In the genomic region with DNA sequence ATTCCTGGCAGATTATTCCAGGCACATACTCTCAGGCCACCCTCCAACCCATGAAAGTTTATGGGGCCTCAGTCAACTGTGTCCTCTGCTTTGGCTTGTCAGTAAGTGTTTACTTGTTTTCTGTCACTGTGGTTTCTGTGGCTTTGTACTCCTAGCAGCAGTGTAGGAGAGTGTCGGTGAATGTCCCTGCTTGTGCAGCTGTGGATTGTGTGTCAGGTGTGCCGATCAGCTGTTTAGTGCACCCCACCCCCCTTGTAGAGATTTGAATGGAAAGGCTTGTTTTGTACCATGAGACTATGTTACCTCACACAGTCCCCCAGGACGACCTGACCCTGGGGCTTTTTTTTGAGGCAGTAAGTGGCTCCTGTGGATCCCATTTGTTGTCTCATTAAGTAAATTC, we compare ENCODE assay signal across 13 mouse cellular contexts. TPM values are rescaled to one million over a fixed set of nuclear protein-coding genes. Genes with fewer than 3 reads are reported as not detected.
DNase-seq lines count a peak whose midpoint lies in the region; ATAC-seq and TF ChIP-seq lines count a peak whose summit lies in the region.
"Had no signal": no experiment of that assay in that cellular context is flagged by ENCODE, and none has a peak within 500 bp of the region (broad histone marks: within the 10 kb centered on the region; RNA-seq: fewer than 3 reads in every experiment).

No protein-coding gene starts in this region.

- in situ Hi-C loops in CH12.LX (cut with MboI; ENCODE audit: low pct_ligation_motif_present, low pct_unique_long_range_greater_than_20kb, low sequenced_read_pairs) = no loop called here

- dilution Hi-C loops in CH12.LX (cut with MboI; ENCODE audit: extremely low pct_ligation_motif_present, extremely low pct_unique_long_range_greater_than_20kb, low sequenced_read_pairs) = no loop called here

- TF ChIP-seq EP300 in CH12.LX (IDR thresholded peaks at IDR 0.05; ENCODE audit: low read length) = peak; percentile 82

- H3K9ac ChIP-seq in CH12.LX (ENCODE audit: insufficient read depth, low read depth) = peak overlapping the region; percentile 44; the same call in 1 of the 2 replicates
- peak overlapping the region; percentile 18 for H3K9ac ChIP-seq in liver, embryonic 12.5 days

- TF ChIP-seq RAD21 in CH12.LX (IDR thresholded peaks at IDR 0.05; ENCODE audit: low read depth, low read length) = no peak

- peaks cover 59% of the 10 kb centered on the region for H3K4me1 ChIP-seq in kidney, adult 2 months (ENCODE audit: control insufficient read depth, insufficient read depth, low read length)
- peaks cover 45 to 99% of the 10 kb centered on the region in 2 experiments for H3K4me1 ChIP-seq in CH12.LX (ENCODE audit: control insufficient read depth in 1 of 2, insufficient read depth in 2 of 2)
- H3K4me1 ChIP-seq in liver, embryonic 12.5 days = peaks cover 96% of the 10 kb centered on the region
- peaks cover 26% of the 10 kb centered on the region for H3K4me1 ChIP-seq in thymus, adult 2 months (replicated peaks; ENCODE audit: control insufficient read depth, insufficient read depth, low read length)

- DNase-seq in kidney, adult 2 months = no peak
- no peak for DNase-seq in kidney, adult 18-20 months
- DNase-seq in CH12.LX (ENCODE audit: extremely low read depth) = peak; percentile 84
- DNase-seq in thymus, adult 2 months = peak; percentile 67
- no peak for DNase-seq in frontal cortex, adult 2 months (ENCODE audit: extremely low spot score in 1 of 2, low spot score in 1 of 2)
- no peak for DNase-seq in retina, postnatal 1 day
- DNase-seq in cerebellum, adult 8-10 months = no peak
- DNase-seq: adrenal gland, postnatal 14 days; cerebellum, postnatal 25 days; heart, postnatal 36 days; layer of hippocampus, postnatal 36 days; lung, postnatal 10 days had no signal

- TF ChIP-seq CTCF in kidney, adult 2 months (conservative IDR thresholded peaks at IDR 0.05; ENCODE audit: insufficient read depth, insufficient read length, low read depth, low read length) = no peak
- TF ChIP-seq CTCF in CH12.LX (conservative IDR thresholded peaks at IDR 0.05 in 1 of 2, IDR thresholded peaks at IDR 0.05 in 1 of 2; ENCODE audit: low read depth in 2 of 2, low read length in 2 of 2) = no peak
- no peak for TF ChIP-seq CTCF in thymus, adult 2 months (IDR thresholded peaks at IDR 0.05; ENCODE audit: borderline replicate concordance, control insufficient read depth, extremely low read depth, insufficient read depth, low read length, poor library complexity)

- 20% methylated on average over 3 of the region's 3 CpGs for WGBS in kidney, adult 2 months
- WGBS in liver, embryonic 12.5 days (ENCODE audit: insufficient replicate concordance) = 29% methylated on average over 3 of the region's 3 CpGs
- WGBS in thymus, adult 2 months = 0% methylated on average over 3 of the region's 3 CpGs

- H3K9me3 ChIP-seq in CH12.LX (replicated peaks; ENCODE audit: low read length) = no peaks in the 10 kb centered on the region
- no peaks in the 10 kb centered on the region for H3K9me3 ChIP-seq in liver, embryonic 12.5 days (replicated peaks)

- H3K79me2 ChIP-seq in CH12.LX (replicated peaks; ENCODE audit: control insufficient read depth, extremely low read depth, insufficient read depth, poor library complexity, severe bottlenecking) = peaks cover 70% of the 10 kb centered on the region

- no peak for ATAC-seq in liver, embryonic 12.5 days

- TF ChIP-seq POLR2A in kidney, adult 2 months (IDR thresholded peaks at IDR 0.05; ENCODE audit: low read depth, low read length) = no peak
- TF ChIP-seq POLR2A in CH12.LX (IDR thresholded peaks at IDR 0.05; ENCODE audit: low read depth, low read length) = no peak
- TF ChIP-seq POLR2A in thymus, adult 2 months (IDR thresholded peaks at IDR 0.05; ENCODE audit: control insufficient read depth, extremely low read depth, insufficient read depth, low read length, poor library complexity) = no peak

- no peaks in the 10 kb centered on the region for H3K27me3 ChIP-seq in kidney, adult 2 months (replicated peaks; ENCODE audit: control insufficient read depth, insufficient read depth, low read length)
- no peaks in the 10 kb centered on the region for H3K27me3 ChIP-seq in CH12.LX (replicated peaks)
- H3K27me3 ChIP-seq in liver, embryonic 12.5 days (replicated peaks) = no peaks in the 10 kb centered on the region
- H3K27me3 ChIP-seq in thymus, adult 2 months (ENCODE audit: control insufficient read depth, insufficient read depth, low read length) = no peaks in the 10 kb centered on the region

- no peak overlapping the region for H3K4me3 ChIP-seq in kidney, adult 2 months (ENCODE audit: insufficient read depth, low read depth, low read length)
- no peak overlapping the region for H3K4me3 ChIP-seq in CH12.LX (replicated peaks in 1 of 3; ENCODE audit: low read depth in 2 of 3, low read length in 2 of 3, poor library complexity in 1 of 3)
- H3K4me3 ChIP-seq in liver, embryonic 12.5 days = no peak overlapping the region
- H3K4me3 ChIP-seq in thymus, adult 2 months (ENCODE audit: control insufficient read depth, insufficient read depth, low read length) = no peak overlapping the region

- H3K27ac ChIP-seq in kidney, adult 2 months (ENCODE audit: insufficient read depth, low read depth, low read length) = peak overlapping the region; percentile 63; the same call in 1 of the 2 replicates
- H3K27ac ChIP-seq in CH12.LX (ENCODE audit: insufficient read depth, low read depth) = peak overlapping the region; percentile 38; the same call in 1 of the 2 replicates
- H3K27ac ChIP-seq in liver, embryonic 12.5 days = peak overlapping the region; percentile 77
- peak overlapping the region; percentile 49; the same call in 1 of the 2 replicates for H3K27ac ChIP-seq in thymus, adult 2 months (ENCODE audit: control insufficient read depth, insufficient read depth, low read length)

- H3K36me3 ChIP-seq in kidney, adult 2 months (ENCODE audit: control insufficient read depth, insufficient read depth, low read length) = peaks cover 2% of the 10 kb centered on the region; the same call in 1 of the 2 replicates
- peaks cover 21 to 41% of the 10 kb centered on the region in 2 experiments for H3K36me3 ChIP-seq in CH12.LX (replicated peaks in 1 of 2; ENCODE audit: control insufficient read depth in 1 of 2, insufficient read depth in 1 of 2, low read length in 1 of 2)
- H3K36me3 ChIP-seq in liver, embryonic 12.5 days = peaks cover 34% of the 10 kb centered on the region
- H3K36me3 ChIP-seq in thymus, adult 2 months (ENCODE audit: control insufficient read depth, insufficient read depth, low read length) = peaks cover 18% of the 10 kb centered on the region

- peak overlapping the region; percentile 86; the same call in 1 of the 2 replicates for H3K4me2 ChIP-seq in CH12.LX (ENCODE audit: insufficient read depth, low read depth, poor library complexity, severe bottlenecking)
- H3K4me2 ChIP-seq in liver, embryonic 12.5 days = peak overlapping the region; percentile 33

TF ChIP-seq in CH12.LX, 34 proteins besides CTCF, POLR2A, EP300 and RAD21 (continues in another document):
- peak; percentile 88 for TF ChIP-seq MEF2A (IDR thresholded peaks at IDR 0.05; ENCODE audit: borderline replicate concordance, low read depth, low read length)
- TF ChIP-seq JUN (IDR thresholded peaks at IDR 0.05; ENCODE audit: insufficient read depth, low read depth, low read length) = no peak
- TF ChIP-seq CHD2 (IDR thresholded peaks at IDR 0.05; ENCODE audit: low read length) = peak; percentile 85
- TF ChIP-seq MAFK (IDR thresholded peaks at IDR 0.05; ENCODE audit: insufficient replicate concordance, low read length) = peak; percentile 72
- no peak for TF ChIP-seq ZC3H11A (IDR thresholded peaks at IDR 0.05; ENCODE audit: low read depth, low read length)
- TF ChIP-seq HCFC1 (IDR thresholded peaks at IDR 0.05; ENCODE audit: low read depth, low read length) = peak; percentile 42
- TF ChIP-seq TCF12 (IDR thresholded peaks at IDR 0.05; ENCODE audit: low read depth, low read length) = peak; percentile 98
- TF ChIP-seq POLR2AphosphoS2 (IDR thresholded peaks at IDR 0.05; ENCODE audit: low read depth, low read length) = no peak
- TF ChIP-seq BHLHE40 (IDR thresholded peaks at IDR 0.05; ENCODE audit: low read depth, low read length) = peak; percentile 98
- TF ChIP-seq NRF1 (IDR thresholded peaks at IDR 0.05; ENCODE audit: low read depth, low read length) = no peak
- peak; percentile 65 for TF ChIP-seq MAX (IDR thresholded peaks at IDR 0.05; ENCODE audit: low read length)
- TF ChIP-seq MXI1 (IDR thresholded peaks at IDR 0.05; ENCODE audit: low read depth, low read length) = peak; percentile 82
- peak; percentile 86 for TF ChIP-seq IRF4 (IDR thresholded peaks at IDR 0.05; ENCODE audit: low read depth, low read length)
- TF ChIP-seq ZNF384 (IDR thresholded peaks at IDR 0.05; ENCODE audit: low read depth, low read length) = peak; percentile 76
- peak; percentile 52; the same call in 1 of the 2 replicates for TF ChIP-seq JUND (conservative IDR thresholded peaks at IDR 0.05; ENCODE audit: low read depth, low read length)
- TF ChIP-seq USF1 (IDR thresholded peaks at IDR 0.05; ENCODE audit: low read depth, low read length) = peak; percentile 27

RNA-seq across cellular contexts. Expression of a gene that starts 9.1 kb away (rescaled TPM):
- 68.3 and 78.0 TPM in 2 replicates for polyA plus RNA-seq in kidney, adult 2 months (2012; rRNA removed)
- total RNA-seq in CH12.LX (2012; rRNA removed) (17.5 and 27.2 TPM in 2 replicates), CH12.LX (2014; rRNA removed) (22.6 and 23.6 TPM in 2 replicates)
- 28.4 and 31.4 TPM in 2 replicates for polyA plus RNA-seq in CH12.LX (2012; ENCODE audit: insufficient read length, low read depth)
- polyA plus RNA-seq in liver, embryonic 12.5 days (2016; fragmentation: Nextera tagmentation; extraction: Ambion mirVana) = 15.7 and 20.3 TPM in 2 replicates
- polyA plus RNA-seq in thymus, adult 2 months (2012; rRNA removed) = 148 and 163 TPM in 2 replicates
- 204 and 217 TPM in 2 replicates for polyA plus RNA-seq in frontal cortex, adult 2 months (2012; rRNA removed)

RNA-seq across cellular contexts. Expression of a gene that starts 15.4 kb away (rescaled TPM):
- 19.1 and 24.1 TPM in 2 replicates for polyA plus RNA-seq in kidney, adult 2 months (2012; rRNA removed)
- total RNA-seq in CH12.LX (2012; rRNA removed) = 4.4 and 6.6 TPM in 2 replicates
- 5.1 and 6.4 TPM in 2 replicates for total RNA-seq in CH12.LX (2014; rRNA removed)
- polyA plus RNA-seq in CH12.LX (2012; ENCODE audit: insufficient read length, low read depth) = 11.9 and 13.2 TPM in 2 replicates
- 5.6 and 9.1 TPM in 2 replicates for polyA plus RNA-seq in liver, embryonic 12.5 days (2016; fragmentation: Nextera tagmentation; extraction: Ambion mirVana)
- 24.4 and 30.0 TPM in 2 replicates for polyA plus RNA-seq in thymus, adult 2 months (2012; rRNA removed)
- polyA plus RNA-seq in frontal cortex, adult 2 months (2012; rRNA removed) = 55.5 and 58.8 TPM in 2 replicates

RNA-seq across cellular contexts. Expression of a gene that starts 33.4 kb away (rescaled TPM):
- 0.18 and 0.19 TPM in 2 replicates for polyA plus RNA-seq in kidney, adult 2 months (2012; rRNA removed)
- total RNA-seq in CH12.LX (2012; rRNA removed) = 0.04 and 0.29 TPM in 2 replicates
- not detected in 2 replicates for total RNA-seq in CH12.LX (2014; rRNA removed)
- 0.04 TPM in 1 of 2 replicates, not detected in the other for polyA plus RNA-seq in CH12.LX (2012; ENCODE audit: insufficient read length, low read depth)
- polyA plus RNA-seq in liver, embryonic 12.5 days (2016; fragmentation: Nextera tagmentation; extraction: Ambion mirVana) = 0.13 and 0.15 TPM in 2 replicates
- 0.09 and 0.26 TPM in 2 replicates for polyA plus RNA-seq in thymus, adult 2 months (2012; rRNA removed)
- polyA plus RNA-seq in frontal cortex, adult 2 months (2012; rRNA removed) = 67.4 and 74.7 TPM in 2 replicates

Comparison
In these comparisons a context has a peak if more than half of its experiments do, and no peak if none do; other contexts are left out.
1. DNase-seq: peak in CH12.LX (single experiment) and thymus, adult 2 months (single experiment); none in kidney, adult 2 months (single experiment), kidney, adult 18-20 months (single experiment), frontal cortex, adult 2 months (0 of 2), retina, postnatal 1 day (single experiment) and cerebellum, adult 8-10 months (single experiment).
2. RNA of a gene that starts 33.4 kb away (polyA plus RNA-seq): 67.4 to 74.7 TPM in frontal cortex, adult 2 months; 0.09 to 0.26 TPM in thymus, adult 2 months, 0.18 to 0.19 TPM in kidney, adult 2 months, 0.13 to 0.15 TPM in liver, embryonic 12.5 days and 0.04 TPM in CH12.LX; every median in the first group is over 10 times any median in the second.
3. Peak in every context shown above with its lines, with median percentiles within 50 percentile points of each other: H3K27ac ChIP-seq.